Mouse (Mus musculus) embryonic facial prominence, embryonic 12.5 days (tissue): ENCODE results near the gene Mdm2. TPM values are rescaled to one million over a fixed set of nuclear protein-coding genes. Genes with fewer than 3 reads are reported as not detected.

Experiments
- ATAC-seq: fragments of 200-750 bp; cut with Nextera tagmentation; 2 replicates; pipeline ENCODE4 v1.8.0; 2017; ENCODE audit not compliant: insufficient number of reproducible peaks, insufficient read depth, low FRiP score, low TSS enrichment
- H3K27ac ChIP-seq: fragments of 300-500 bp; sonication (generic); 2 replicates; pipeline ENCODE4 v1.5.1; 2016; ENCODE audit warnings: mild to moderate bottlenecking
- H3K27me3 ChIP-seq: fragments of 300-500 bp; sonication (generic); 2 replicates; pipeline ENCODE4 v1.6.1; 2016; ENCODE audit warnings: mild to moderate bottlenecking, moderate library complexity
- H3K36me3 ChIP-seq: fragments of 300-500 bp; sonication (generic); 2 replicates; pipeline ENCODE4 v1.6.1; 2016; ENCODE audit warnings: mild to moderate bottlenecking
- H3K4me1 ChIP-seq: fragments of 300-500 bp; sonication (generic); 2 replicates; pipeline ENCODE4 v1.6.1; 2016
- H3K4me2 ChIP-seq: fragments of 300-500 bp; sonication (generic); replicated peaks from 2 replicates; pipeline ENCODE4 v1.6.1; 2016; ENCODE audit warnings: mild to moderate bottlenecking, moderate library complexity
- H3K4me3 ChIP-seq: fragments of 300-500 bp; sonication (generic); 2 replicates; pipeline ENCODE4 v1.5.1; 2016; ENCODE audit warnings: mild to moderate bottlenecking
- H3K9ac ChIP-seq: fragments of 300-500 bp; sonication (generic); 2 replicates; pipeline ENCODE4 v1.6.1; 2016; ENCODE audit warnings: mild to moderate bottlenecking, moderate library complexity
- H3K9me3 ChIP-seq: fragments of 300-500 bp; sonication (generic); 2 replicates; pipeline ENCODE4 v1.6.1; 2016; ENCODE audit warnings: mild to moderate bottlenecking, moderate library complexity
- WGBS: fragments of 180-500 bp; shearing (Covaris S2); methylation state at CpG from one replicate; pipeline ENCODE4 v1.1.7; 2016; 5-methylcytosine and 5-hydroxymethylcytosine counted together
- polyA plus RNA-seq: library from polyadenylated mRNA; unstranded; fragments of >200 nt; fragmentation: Nextera tagmentation; extraction: Ambion mirVana; gene quantifications from 2 replicates; pipeline ENCODE4 v1.2.1, GENCODE M21; 2016

The Mdm2 gene
- polyA plus RNA-seq, 1 experiment from 2014 or later: 55.9 TPM

DNA sequence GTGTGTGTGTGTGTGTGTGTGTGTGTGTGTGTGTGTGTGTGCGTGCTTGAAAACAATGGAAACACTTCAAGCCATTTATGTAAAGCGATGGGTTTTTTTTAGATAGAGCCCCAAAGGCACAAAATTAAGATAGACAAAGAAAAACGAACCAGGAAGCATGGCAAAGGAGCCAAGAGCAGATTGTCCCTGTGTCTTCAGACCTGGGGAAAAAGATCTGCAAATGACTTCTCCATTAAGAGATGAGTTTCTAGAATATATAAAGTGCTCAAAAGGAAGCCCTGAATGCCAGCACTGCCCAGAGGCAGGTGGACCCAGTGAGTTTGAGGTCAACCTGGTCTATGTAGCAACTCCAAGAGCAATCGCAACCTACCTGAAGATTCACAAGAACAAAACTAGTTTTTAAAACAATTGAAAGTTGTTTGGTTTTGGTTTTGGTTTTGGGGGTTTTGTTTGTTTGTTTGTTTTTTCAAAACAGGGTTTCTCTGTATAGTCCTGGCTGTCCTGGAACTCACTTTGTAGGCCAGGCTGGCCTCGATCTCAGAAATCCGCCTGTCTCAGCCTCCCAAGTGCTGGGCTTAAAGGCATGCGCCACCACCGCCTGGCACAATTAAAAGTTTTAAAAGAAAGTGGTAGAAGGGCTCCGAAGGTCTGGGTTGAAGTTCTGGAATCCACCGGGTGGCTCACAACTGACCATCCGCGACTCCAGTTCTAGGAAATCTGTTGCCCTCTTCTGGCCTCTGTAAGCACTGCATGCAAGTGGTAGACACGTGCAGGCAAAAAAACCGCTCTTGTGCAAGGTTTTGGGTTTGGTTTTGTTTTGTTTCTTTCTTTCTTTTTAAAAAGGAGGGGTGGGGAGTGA is 28.3 kb downstream of the Mdm2 start:
- no peak for ATAC-seq
- Histone ChIP-seq H3K36me3 (no peaks in the 10 kb centered on the region), H3K4me2 (no peak overlapping the region), H3K27ac (no peak overlapping the region), H3K9ac (no peak overlapping the region), H3K4me1 (no peaks in the 10 kb centered on the region; the same call in 1 of the 2 replicates), H3K4me3 (no peak overlapping the region), H3K9me3 (no peaks in the 10 kb centered on the region), H3K27me3 (no peaks in the 10 kb centered on the region)
- WGBS: 65% methylated on average over 14 of the region's 14 CpGs

DNA sequence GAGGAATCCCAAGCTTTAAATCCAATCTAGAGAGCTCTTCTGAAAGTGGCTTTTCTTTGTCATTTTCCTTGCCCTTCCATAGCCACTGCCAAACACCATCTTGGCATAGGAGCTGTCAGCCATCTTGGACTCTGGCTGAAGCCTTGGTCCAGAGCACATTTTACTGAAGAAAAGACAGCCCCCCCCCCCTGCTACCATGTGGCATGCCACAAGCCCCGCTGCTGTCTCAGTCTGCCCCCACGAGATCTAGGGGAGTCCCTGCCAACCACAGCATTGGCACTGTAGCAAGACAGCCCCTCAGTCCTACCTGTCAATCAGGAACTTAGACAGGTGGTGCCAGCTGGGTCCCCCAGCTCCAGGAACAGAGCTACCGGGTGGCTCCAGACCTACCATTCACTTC is 29.0 kb downstream of the Mdm2 start:
- ATAC-seq: no peak
- no peak overlapping the region for H3K27ac ChIP-seq
- H3K9me3 ChIP-seq: no peaks in the 10 kb centered on the region
- no peaks in the 10 kb centered on the region for H3K27me3 ChIP-seq
- no peak overlapping the region for H3K4me3 ChIP-seq
- no peaks in the 10 kb centered on the region; the same call in 1 of the 2 replicates for H3K4me1 ChIP-seq
- WGBS: 93% methylated on average over 3 of the region's 3 CpGs
- H3K4me2 ChIP-seq: no peak overlapping the region
- H3K36me3 ChIP-seq: no peaks in the 10 kb centered on the region
- no peak overlapping the region for H3K9ac ChIP-seq

DNA sequence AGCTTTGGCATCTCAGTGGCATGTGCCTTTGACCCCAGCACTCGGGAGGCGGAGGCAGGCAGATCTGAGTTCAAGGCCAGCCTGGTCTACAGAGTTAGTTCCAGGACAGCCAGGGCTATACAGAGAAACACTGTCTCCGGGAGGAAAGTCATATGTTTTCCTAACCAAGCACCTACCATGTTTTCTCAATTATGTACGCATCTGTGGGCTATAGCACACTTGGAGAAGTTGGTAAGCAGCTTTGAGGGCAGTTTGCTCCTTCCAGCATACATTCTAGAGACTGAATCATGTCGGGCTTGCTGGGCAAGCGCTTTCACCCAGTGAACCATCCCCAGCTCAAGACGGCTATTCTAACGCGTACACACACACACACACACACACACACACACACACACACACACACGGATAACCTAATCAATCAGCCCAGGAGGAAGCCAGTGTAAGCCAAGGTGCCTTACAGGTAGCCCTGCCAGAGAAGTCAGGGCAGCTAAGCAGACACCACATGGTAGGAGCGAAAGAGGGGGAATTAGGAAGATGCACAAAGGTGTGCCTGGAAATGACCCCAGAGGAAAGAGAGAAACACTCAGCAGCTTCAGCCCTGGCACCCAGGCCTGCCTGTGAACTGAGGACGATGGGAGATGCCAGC is 29.6 kb downstream of the Mdm2 start:
- no peak overlapping the region for H3K4me3 ChIP-seq
- no peaks in the 10 kb centered on the region for H3K27me3 ChIP-seq
- H3K9me3 ChIP-seq: no peaks in the 10 kb centered on the region
- H3K36me3 ChIP-seq: no peaks in the 10 kb centered on the region
- peaks cover 4% of the 10 kb centered on the region; the same call in 1 of the 2 replicates for H3K4me1 ChIP-seq
- no peak overlapping the region for H3K27ac ChIP-seq
- 87% methylated on average over 12 of the region's 12 CpGs for WGBS
- H3K9ac ChIP-seq: no peak overlapping the region
- ATAC-seq: no peak
- no peak overlapping the region for H3K4me2 ChIP-seq

GRCm38 (mm10) chr10:117679963-117680473 is 30.5 kb downstream of the Mdm2 start:
- ATAC-seq: no peak
- Histone ChIP-seq H3K27me3 (no peaks in the 10 kb centered on the region), H3K4me1 (peaks cover 10% of the 10 kb centered on the region), H3K4me2 (no peak overlapping the region), H3K4me3 (no peak overlapping the region), H3K36me3 (no peaks in the 10 kb centered on the region), H3K9me3 (no peaks in the 10 kb centered on the region), H3K9ac (no peak overlapping the region), H3K27ac (no peak overlapping the region)
- WGBS: 90% methylated on average over 14 of the region's 14 CpGs

- no peak overlapping the region for H3K9ac ChIP-seq
- WGBS: 84% methylated on average over 5 of the region's 5 CpGs
- no peaks in the 10 kb centered on the region for H3K36me3 ChIP-seq
- ATAC-seq: no peak
- no peak overlapping the region for H3K4me3 ChIP-seq
- no peak overlapping the region for H3K4me2 ChIP-seq
- H3K9me3 ChIP-seq: no peaks in the 10 kb centered on the region
- H3K27ac ChIP-seq: no peak overlapping the region
- H3K4me1 ChIP-seq: peaks cover 10% of the 10 kb centered on the region
- H3K27me3 ChIP-seq: no peaks in the 10 kb centered on the region
Measured at GRCm38 (mm10) chr10:117679029-117679686, 31.4 kb downstream of the Mdm2 start.

- H3K4me3 ChIP-seq: no peak overlapping the region
- peaks cover 10% of the 10 kb centered on the region for H3K4me1 ChIP-seq
- 77% methylated on average over 5 of the region's 5 CpGs for WGBS
- no peaks in the 10 kb centered on the region for H3K9me3 ChIP-seq
- H3K36me3 ChIP-seq: no peaks in the 10 kb centered on the region
- no peaks in the 10 kb centered on the region for H3K27me3 ChIP-seq
- no peak for ATAC-seq
- no peak overlapping the region for H3K27ac ChIP-seq
- H3K4me2 ChIP-seq: no peak overlapping the region
- H3K9ac ChIP-seq: no peak overlapping the region
Measured at GRCm38 (mm10) chr10:117678357-117678756, 32.2 kb downstream of the Mdm2 start.

DNA sequence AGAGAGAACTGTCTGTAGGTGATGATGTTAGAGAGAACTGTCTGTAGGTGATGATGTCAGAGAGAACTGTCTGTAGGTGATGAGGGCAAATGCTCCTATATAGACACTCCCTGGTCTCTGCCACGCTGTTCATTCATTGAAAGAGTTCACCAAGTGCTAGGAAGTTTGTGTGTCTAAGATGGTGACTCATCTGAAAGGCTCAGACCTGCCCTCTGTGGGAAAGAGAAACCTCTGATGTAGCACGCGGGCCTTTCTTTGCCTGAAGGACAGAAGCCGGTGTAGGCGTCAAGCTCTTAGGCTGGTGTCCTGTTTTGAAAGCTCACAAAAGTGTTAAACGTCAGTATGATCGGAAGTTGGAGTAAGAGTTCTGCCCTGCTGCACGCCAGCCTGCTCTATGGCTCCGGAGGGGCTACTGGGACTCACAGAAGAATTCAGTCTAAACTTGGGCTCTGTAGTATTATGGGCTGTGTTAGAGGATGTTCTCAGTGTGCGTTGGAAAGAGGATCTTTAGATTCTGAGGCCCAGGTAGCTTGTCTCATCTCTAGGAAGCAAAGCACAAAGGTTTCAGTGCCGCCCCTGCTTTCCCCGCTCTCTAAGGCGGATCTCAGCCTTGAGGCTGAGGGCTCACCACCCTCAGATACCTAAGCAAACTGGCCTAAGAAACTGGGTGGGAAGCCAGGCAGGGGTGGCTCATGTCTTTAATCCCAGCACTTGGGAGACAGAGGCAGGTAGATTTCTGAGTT is 32.9 kb downstream of the Mdm2 start:
- Histone ChIP-seq H3K36me3 (no peaks in the 10 kb centered on the region), H3K4me3 (no peak overlapping the region), H3K27ac (no peak overlapping the region), H3K4me1 (peaks cover 10% of the 10 kb centered on the region; the same call in 1 of the 2 replicates), H3K27me3 (no peaks in the 10 kb centered on the region), H3K9me3 (no peaks in the 10 kb centered on the region), H3K9ac (no peak overlapping the region), H3K4me2 (no peak overlapping the region)
- 77% methylated on average over 13 of the region's 13 CpGs for WGBS
- no peak for ATAC-seq

DNA sequence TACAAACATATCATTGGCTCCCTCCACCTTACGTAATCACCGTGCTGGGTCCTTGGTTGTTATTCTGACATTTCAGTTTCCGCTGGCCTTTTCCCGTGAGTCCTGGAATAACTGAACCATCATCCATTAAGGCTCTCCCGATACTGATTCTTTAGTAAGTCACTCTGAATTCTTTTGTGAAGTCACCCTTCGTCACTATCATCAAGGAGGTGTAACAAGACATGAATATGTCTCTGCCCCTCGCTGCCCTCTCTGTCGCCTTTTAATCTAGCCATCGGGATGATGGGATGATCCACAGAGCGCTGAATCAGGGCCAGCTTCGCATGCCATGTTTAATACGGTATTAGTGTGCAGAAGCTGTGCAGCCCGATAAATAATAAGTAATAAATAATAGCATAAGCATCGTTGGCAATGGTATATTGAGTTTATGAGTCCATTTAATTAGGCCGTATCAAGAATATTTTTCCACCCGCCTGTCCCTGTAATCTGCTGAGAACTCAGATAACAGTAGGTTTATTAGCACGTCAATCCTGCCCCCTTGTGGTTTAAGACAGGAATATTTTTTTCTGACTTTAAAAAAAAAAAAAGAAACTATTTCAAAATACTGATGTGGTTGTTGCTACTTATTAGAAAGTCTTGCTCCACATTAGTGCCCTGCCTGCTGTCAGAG is 33.8 kb downstream of the Mdm2 start:
- Histone ChIP-seq H3K4me1 (peaks cover 10% of the 10 kb centered on the region; the same call in 1 of the 2 replicates), H3K9ac (no peak overlapping the region), H3K36me3 (no peaks in the 10 kb centered on the region), H3K27me3 (no peaks in the 10 kb centered on the region), H3K4me2 (peak overlapping the region; percentile 52), H3K4me3 (peak overlapping the region; percentile 28; the same call in 1 of the 2 replicates), H3K9me3 (no peaks in the 10 kb centered on the region), H3K27ac (no peak overlapping the region)
- ATAC-seq: no peak
- WGBS: 29% methylated on average over 17 of the region's 17 CpGs

GRCm38 (mm10) chr10:117676036-117676643 is 34.4 kb downstream of the Mdm2 start:
- Histone ChIP-seq H3K4me3 (peak overlapping the region; percentile 28), H3K4me1 (peaks cover 10% of the 10 kb centered on the region; the same call in 1 of the 2 replicates), H3K27me3 (no peaks in the 10 kb centered on the region), H3K36me3 (no peaks in the 10 kb centered on the region), H3K9ac (peak overlapping the region; percentile 21; the same call in 1 of the 2 replicates), H3K9me3 (no peaks in the 10 kb centered on the region), H3K4me2 (peak overlapping the region; percentile 52), H3K27ac (no peak overlapping the region)
- ATAC-seq: no peak
- WGBS: 35% methylated on average over 19 of the region's 19 CpGs
